Mouse (Mus musculus) frontal cortex, adult 2 months (tissue): ENCODE measurements at regions not wholly inside any gene's neighbourhood (a gene's known extent, or its start where the extent isn't known, plus 50 kb on each side); places are given as distances from the start of the nearest gene placed in this dataset.
"Not testable (repeated sequence)": the region's sequence is repeated elsewhere in the genome, so short reads cannot be mapped to it uniquely, and the experiment has no call there.

ENCODE experiments used
- DNase-seq, 2 experiments: peaks; one replicate each; pipeline ENCODE4 v3.0.0; 2022; ENCODE audit warnings: low spot score in 1 of 2; ENCODE audit errors: extremely low spot score in 1 of 2

DNA sequence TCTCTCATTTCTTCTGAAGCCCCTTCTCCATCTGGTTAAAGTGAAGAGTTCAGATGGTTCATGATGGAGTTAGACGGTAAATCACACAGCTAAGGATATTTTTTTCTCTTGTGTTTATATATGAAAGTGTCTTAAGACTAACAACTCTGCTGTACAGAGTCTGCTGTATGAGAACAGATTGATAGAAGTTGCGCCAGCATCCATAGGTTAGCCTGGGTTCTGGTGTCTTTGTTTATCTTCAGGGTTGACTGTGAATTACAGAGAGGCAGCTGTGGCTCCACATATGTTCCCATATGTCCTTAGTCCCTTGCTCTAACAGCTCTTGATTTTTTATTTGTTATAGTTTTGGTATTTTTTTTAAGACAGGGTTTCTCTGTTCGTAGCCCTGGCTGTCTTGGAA, 334.9 kb upstream of the Api5 start:
- DNase-seq, result no peak

GRCm38 (mm10) chr2:94772268-94772667, 334.3 kb upstream of the Api5 start:
- no peak for DNase-seq

GRCm38 (mm10) chr2:94766524-94766923, 328.6 kb upstream of the Api5 start:
- no peak for DNase-seq

- DNase-seq, result no peak
Observed at GRCm38 (mm10) chr2:94764852-94765435, 327.0 kb upstream of the Api5 start.

- DNase-seq, result no peak
Observed at GRCm38 (mm10) chr2:94764451-94764850, 326.5 kb upstream of the Api5 start.

- peak; percentile 26 to 58 for DNase-seq
Observed at GRCm38 (mm10) chr2:94748161-94748711, 310.3 kb upstream of the Api5 start.

DNA sequence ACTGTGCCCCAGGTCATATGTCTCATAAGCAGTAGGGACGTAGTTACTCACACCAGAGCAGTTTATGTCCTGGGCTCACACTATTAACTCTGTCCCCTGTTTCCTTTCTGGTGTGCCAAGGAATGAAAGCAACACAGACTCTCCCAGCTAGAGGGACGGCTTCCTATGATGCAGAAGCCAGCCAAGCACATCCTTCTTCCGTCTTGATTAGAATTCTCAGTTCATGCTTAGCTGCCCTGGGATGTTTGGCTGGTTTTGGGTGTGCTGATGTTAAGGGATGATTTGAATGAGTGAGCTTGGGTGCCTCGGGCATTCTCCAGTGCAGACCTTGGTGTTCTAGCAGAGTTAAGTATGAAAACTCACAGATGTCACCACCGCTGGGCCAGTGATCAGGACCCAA, 291.9 kb upstream of the Api5 start:
- no peak for DNase-seq

- DNase-seq, result no peak
Observed at GRCm38 (mm10) chr2:94699383-94699782, 261.4 kb upstream of the Api5 start.

GRCm38 (mm10) chr2:94695212-94695611, 257.3 kb upstream of the Api5 start:
- DNase-seq, result peak; percentile 11 to 39

GRCm38 (mm10) chr2:94690560-94690959, 252.6 kb upstream of the Api5 start:
- no peak for DNase-seq

DNA sequence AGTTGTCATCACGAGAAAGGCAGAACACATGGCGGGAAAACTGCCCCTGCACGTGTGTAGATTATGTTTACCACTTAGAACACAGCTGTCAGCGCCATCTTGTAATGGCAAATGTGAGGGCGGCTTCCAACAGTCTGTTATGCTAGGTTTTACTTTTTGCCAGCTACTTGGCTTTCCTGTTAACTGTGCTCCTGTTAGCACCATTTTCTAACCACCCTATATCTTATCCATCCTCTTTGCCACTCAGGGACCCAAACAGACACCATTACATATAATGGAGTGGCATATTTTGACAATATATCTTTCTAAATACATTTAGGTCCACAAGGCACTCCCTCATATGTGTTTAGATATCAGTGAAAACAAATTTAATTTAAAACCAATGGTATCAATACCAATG, 247.7 kb upstream of the Api5 start:
- DNase-seq, result not testable (repeated sequence)

GRCm38 (mm10) chr2:94680096-94680765, 242.3 kb upstream of the Api5 start:
- peak in 1 of 2 experiments; percentile 12 for DNase-seq

- DNase-seq, result no peak
Observed at GRCm38 (mm10) chr2:94665850-94666249, 227.9 kb upstream of the Api5 start.

DNA sequence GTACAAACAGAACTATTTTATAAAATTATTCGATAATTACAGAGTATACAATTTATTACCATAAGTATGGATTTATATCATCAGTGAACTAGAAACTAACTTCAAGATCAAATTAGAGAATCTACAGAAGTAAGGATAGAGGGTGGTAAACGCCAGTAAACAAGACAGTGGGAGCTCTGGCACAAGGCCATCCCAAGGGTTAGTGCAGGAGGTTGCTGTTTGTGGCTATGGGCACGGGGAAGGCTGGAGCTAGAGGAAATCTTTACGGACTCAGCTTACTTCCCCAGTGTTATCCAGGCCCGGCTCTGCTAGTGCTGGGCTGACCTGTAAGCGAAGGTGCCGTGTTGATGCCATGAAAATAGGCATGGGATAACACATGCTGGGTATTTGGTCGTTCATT, 220.5 kb upstream of the Api5 start:
- no peak for DNase-seq
